Mouse (Mus musculus) neural tube, embryonic 14.5 days (tissue): Measurements from ENCODE around the gene Fxyd4. TPM values are rescaled to one million over a fixed set of nuclear protein-coding genes. Genes with fewer than 3 reads are reported as not detected.

Experiments
- ATAC-seq: fragments of 200-750 bp; cut with Nextera tagmentation; 2 replicates; pipeline ENCODE4 v1.8.0; 2017; ENCODE audit warnings: low read depth, mild to moderate bottlenecking, moderate TSS enrichment, moderate library complexity
- H3K27ac ChIP-seq: fragments of 300-500 bp; sonication (generic); 2 replicates; pipeline ENCODE4 v1.5.1; 2014; ENCODE audit warnings: low read depth, mild to moderate bottlenecking, control low read depth, low read length, moderate library complexity, mixed read lengths
- H3K27me3 ChIP-seq: fragments of 300-500 bp; sonication (generic); 2 replicates; pipeline ENCODE4 v1.6.1; 2014; ENCODE audit warnings: low read length; ENCODE audit not compliant: control insufficient read depth, insufficient read depth
- H3K36me3 ChIP-seq: fragments of 300-500 bp; sonication (generic); 2 replicates; pipeline ENCODE4 v1.6.1; 2014; ENCODE audit warnings: low read length, mixed read lengths; ENCODE audit not compliant: control insufficient read depth, insufficient read depth
- H3K4me1 ChIP-seq: fragments of 300-500 bp; sonication (generic); 2 replicates; pipeline ENCODE4 v1.6.1; 2014; ENCODE audit warnings: low read length; ENCODE audit not compliant: control insufficient read depth, insufficient read depth
- H3K4me2 ChIP-seq: fragments of 300-500 bp; sonication (generic); 2 replicates; pipeline ENCODE4 v1.6.1; 2014; ENCODE audit warnings: mild to moderate bottlenecking, low read depth, low read length, control low read depth
- H3K4me3 ChIP-seq: fragments of 300-500 bp; sonication (generic); 2 replicates; pipeline ENCODE4 v1.5.1; 2014; ENCODE audit warnings: low read depth, low read length, control low read depth, mixed read lengths
- H3K9ac ChIP-seq: fragments of 300-500 bp; sonication (generic); replicated peaks from 2 replicates; pipeline ENCODE4 v1.6.1; 2014; ENCODE audit warnings: low read depth, mild to moderate bottlenecking, control low read depth, low read length, mixed read lengths
- H3K9me3 ChIP-seq: fragments of 300-500 bp; sonication (generic); 2 replicates; pipeline ENCODE4 v1.6.1; 2016; ENCODE audit warnings: low read length; ENCODE audit not compliant: control insufficient read depth
- WGBS: fragments of 180-500 bp; shearing (Covaris S2); extraction: QIAGEN DNeasy Blood & Tissue Kit; methylation state at CpG from one replicate; pipeline ENCODE4 v1.1.7; 2014; 5-methylcytosine and 5-hydroxymethylcytosine counted together
- polyA plus RNA-seq: library from polyadenylated mRNA; unstranded; fragments of >200 nt; fragmentation: Nextera tagmentation; extraction: Ambion mirVana; gene quantifications from 2 replicates; pipeline ENCODE4 v1.2.1, GENCODE M21; 2014

The Fxyd4 gene
- polyA plus RNA-seq, 1 experiment from 2014 or later, result 4.0 TPM

- H3K9ac ChIP-seq, result no peak overlapping the region
- WGBS, result 97% methylated on average over 3 of the region's 3 CpGs
- no peak overlapping the region for H3K4me3 ChIP-seq
- H3K4me1 ChIP-seq, result peaks cover 8% of the 10 kb centered on the region; the same call in 1 of the 2 replicates
- H3K27me3 ChIP-seq, result no peaks in the 10 kb centered on the region
- no peak for ATAC-seq
- no peaks in the 10 kb centered on the region for H3K36me3 ChIP-seq
- H3K27ac ChIP-seq, result no peak overlapping the region
- no peaks in the 10 kb centered on the region for H3K9me3 ChIP-seq
- H3K4me2 ChIP-seq, result no peak overlapping the region
Observed at GRCm38 (mm10) chr6:117922041-117922440, 15.5 kb downstream of the Fxyd4 start.

GRCm38 (mm10) chr6:117920659-117921640, 16.5 kb downstream of the Fxyd4 start:
- no peak for ATAC-seq
- Histone ChIP-seq H3K4me1 (peaks cover 15% of the 10 kb centered on the region), H3K4me3 (no peak overlapping the region), H3K9ac (no peak overlapping the region), H3K36me3 (no peaks in the 10 kb centered on the region), H3K9me3 (no peaks in the 10 kb centered on the region), H3K27me3 (no peaks in the 10 kb centered on the region), H3K4me2 (no peak overlapping the region), H3K27ac (no peak overlapping the region)
- 76% methylated on average over 3 of the region's 3 CpGs for WGBS

GRCm38 (mm10) chr6:117918043-117918442, 19.4 kb downstream of the Fxyd4 start:
- no peaks in the 10 kb centered on the region for H3K9me3 ChIP-seq
- H3K27ac ChIP-seq, result no peak overlapping the region; the same call in 1 of the 2 replicates
- 25% methylated on average over 5 of the region's 5 CpGs for WGBS
- H3K27me3 ChIP-seq, result no peaks in the 10 kb centered on the region
- peak overlapping the region; percentile 56; the same call in 1 of the 2 replicates for H3K9ac ChIP-seq
- H3K4me3 ChIP-seq, result peak overlapping the region; percentile 54
- no peaks in the 10 kb centered on the region for H3K36me3 ChIP-seq
- H3K4me2 ChIP-seq, result peak overlapping the region; percentile 69
- H3K4me1 ChIP-seq, result peaks cover 16% of the 10 kb centered on the region
- ATAC-seq, result no peak

- no peaks in the 10 kb centered on the region for H3K9me3 ChIP-seq
- H3K27ac ChIP-seq, result peak overlapping the region; percentile 55
- peak overlapping the region; percentile 56; the same call in 1 of the 2 replicates for H3K9ac ChIP-seq
- H3K4me3 ChIP-seq, result peak overlapping the region; percentile 54
- H3K4me2 ChIP-seq, result peak overlapping the region; percentile 69
- 2% methylated on average over 21 of the region's 21 CpGs for WGBS
- no peaks in the 10 kb centered on the region for H3K36me3 ChIP-seq
- ATAC-seq, result peak; percentile 57
- H3K4me1 ChIP-seq, result peaks cover 16% of the 10 kb centered on the region
- H3K27me3 ChIP-seq, result no peaks in the 10 kb centered on the region
Observed at GRCm38 (mm10) chr6:117917576-117917975, 19.9 kb downstream of the Fxyd4 start.

- H3K4me1 ChIP-seq, result peaks cover 16% of the 10 kb centered on the region
- ATAC-seq, result peak; percentile 93
- under 1% methylated on average over 62 of the region's 62 CpGs for WGBS
Observed at GRCm38 (mm10) chr6:117916737-117917426, 20.6 kb downstream of the Fxyd4 start.

GRCm38 (mm10) chr6:117916205-117916736, 21.2 kb downstream of the Fxyd4 start:
- H3K27me3 ChIP-seq, result no peaks in the 10 kb centered on the region
- no peaks in the 10 kb centered on the region for H3K9me3 ChIP-seq
- H3K36me3 ChIP-seq, result no peaks in the 10 kb centered on the region
- 2% methylated on average over 12 of the region's 12 CpGs for WGBS
- H3K27ac ChIP-seq, result no peak overlapping the region; the same call in 1 of the 2 replicates
- peak overlapping the region; percentile 54 for H3K4me3 ChIP-seq
- no peak overlapping the region for H3K9ac ChIP-seq
- peaks cover 16% of the 10 kb centered on the region for H3K4me1 ChIP-seq
- peak overlapping the region; percentile 69 for H3K4me2 ChIP-seq
- no peak for ATAC-seq

More at GRCm38 (mm10) chr6:117916737-117917426, 20.6 kb downstream of the Fxyd4 start:
- Histone ChIP-seq H3K36me3 (no peaks in the 10 kb centered on the region), H3K4me2 (peak overlapping the region; percentile 69), H3K27ac (peak overlapping the region; percentile 55), H3K9ac (peak overlapping the region; percentile 56), H3K9me3 (no peaks in the 10 kb centered on the region), H3K4me3 (peak overlapping the region; percentile 54), H3K27me3 (no peaks in the 10 kb centered on the region)

- Histone ChIP-seq H3K9me3 (no peaks in the 10 kb centered on the region), H3K4me1 (peaks cover 16% of the 10 kb centered on the region), H3K36me3 (no peaks in the 10 kb centered on the region), H3K4me3 (no peak overlapping the region), H3K4me2 (no peak overlapping the region), H3K27ac (no peak overlapping the region), H3K9ac (no peak overlapping the region), H3K27me3 (no peaks in the 10 kb centered on the region)
- ATAC-seq, result no peak
Observed at GRCm38 (mm10) chr6:117914541-117914940, 23.0 kb downstream of the Fxyd4 start.

- no peak overlapping the region for H3K4me3 ChIP-seq
- no peak overlapping the region for H3K4me2 ChIP-seq
- peaks cover 10% of the 10 kb centered on the region for H3K4me1 ChIP-seq
- no peak overlapping the region for H3K27ac ChIP-seq
- H3K27me3 ChIP-seq, result no peaks in the 10 kb centered on the region; the same call in 1 of the 2 replicates
- H3K9me3 ChIP-seq, result no peaks in the 10 kb centered on the region
- ATAC-seq, result no peak
- no peaks in the 10 kb centered on the region for H3K36me3 ChIP-seq
- 88% methylated on average over 6 of the region's 6 CpGs for WGBS
- H3K9ac ChIP-seq, result no peak overlapping the region
Observed at GRCm38 (mm10) chr6:117910120-117910661, 27.3 kb downstream of the Fxyd4 start.
